Mouse (Mus musculus): ENCODE measurements around the gene March6. TPM values are rescaled to one million over a fixed set of nuclear protein-coding genes. Genes with fewer than 3 reads are reported as not detected.
A peak's percentile ranks its signal among the peaks of the same experiment; 100 is the strongest.

The March6 gene
- 40.7 and 42.2 TPM in 2 replicates for polyA plus RNA-seq (2012; ENCODE audit: insufficient read depth, insufficient read length, missing spikeins)

DNA sequence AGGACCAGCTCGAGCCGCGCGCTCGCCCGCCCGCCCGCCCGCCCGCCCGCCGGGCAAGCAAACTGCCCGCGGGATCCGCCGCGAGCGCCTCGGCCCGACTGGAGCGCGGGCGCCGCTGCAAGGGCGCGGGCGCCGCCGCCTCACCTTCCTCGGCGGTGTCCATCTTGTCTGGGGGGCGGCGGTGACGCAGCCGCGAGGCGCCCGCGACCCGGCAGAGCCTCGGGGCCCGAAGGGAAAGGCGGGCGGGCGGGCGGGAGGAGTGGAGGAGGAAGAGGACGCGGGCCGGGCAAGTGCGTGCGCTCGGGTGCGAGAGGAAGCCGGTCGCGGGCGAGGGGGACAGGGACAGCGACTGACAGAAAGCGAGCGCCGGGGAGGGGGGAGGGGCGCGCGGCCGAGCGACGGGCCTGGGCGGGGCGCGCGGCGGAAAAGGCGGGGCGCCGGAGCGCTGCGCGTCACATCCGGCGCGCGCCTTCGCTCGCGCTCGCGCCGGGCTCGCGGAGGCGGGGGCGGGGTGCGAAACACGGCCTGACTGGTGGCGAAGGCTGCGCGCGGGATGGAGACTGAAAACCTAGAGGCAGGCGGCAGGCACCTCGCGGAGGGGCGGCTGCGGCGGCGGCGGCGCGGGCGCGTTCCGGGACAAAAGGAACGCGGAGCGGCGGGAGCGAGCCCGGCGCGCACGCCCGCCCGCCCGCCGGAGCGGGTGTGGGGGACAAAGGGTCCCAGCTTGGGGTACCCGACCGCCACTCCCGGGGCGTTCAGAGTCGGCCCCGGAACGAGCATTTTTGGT lies at the start of gene March6:
March6 (minus strand) TSS at position 395 of the 787 bp plus-strand sequence.
- no peak for TF ChIP-seq POLR2A (IDR thresholded peaks at IDR 0.05; ENCODE audit: borderline replicate concordance, low read depth, low read length)
- no peak for TF ChIP-seq CTCF (IDR thresholded peaks at IDR 0.05; ENCODE audit: low read depth, low read length)
- H3K4me1 ChIP-seq (ENCODE audit: control insufficient read depth, insufficient read depth, low read length): peaks cover 31% of the 10 kb centered on the region
- peak within 1 kb of the TSS; percentile 78 for H3K27ac ChIP-seq (ENCODE audit: insufficient read depth, low read depth, low read length)
- H3K4me3 ChIP-seq (ENCODE audit: insufficient read depth, low read length): peak within 1 kb of the TSS; percentile 99

DNA sequence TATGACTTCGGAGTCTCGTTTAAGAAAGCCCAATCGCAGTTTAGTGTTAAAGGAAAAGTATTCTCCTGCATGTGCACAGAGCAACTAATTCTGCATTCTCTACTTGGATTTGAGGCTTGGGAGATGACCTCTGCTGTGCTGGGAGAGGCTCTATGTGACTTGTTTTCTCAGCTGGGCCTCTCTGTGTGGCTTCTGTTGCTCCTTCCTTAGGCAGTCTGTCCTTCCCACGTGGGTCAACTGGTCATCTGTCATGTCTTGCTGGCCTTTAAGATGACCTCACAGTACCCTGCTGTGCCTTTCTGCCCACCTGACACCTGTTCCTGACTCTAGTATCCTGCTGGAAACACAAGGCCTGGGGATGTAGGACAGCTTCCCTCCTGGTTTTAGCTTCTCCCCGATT lies 45.2 kb upstream of the March6 start:
- TF ChIP-seq CTCF (IDR thresholded peaks at IDR 0.05; ENCODE audit: low read depth, low read length): no peak
- no peak for TF ChIP-seq POLR2A (IDR thresholded peaks at IDR 0.05; ENCODE audit: borderline replicate concordance, low read depth, low read length)
- H3K27ac ChIP-seq (ENCODE audit: insufficient read depth, low read depth, low read length): no peak overlapping the region

DNA sequence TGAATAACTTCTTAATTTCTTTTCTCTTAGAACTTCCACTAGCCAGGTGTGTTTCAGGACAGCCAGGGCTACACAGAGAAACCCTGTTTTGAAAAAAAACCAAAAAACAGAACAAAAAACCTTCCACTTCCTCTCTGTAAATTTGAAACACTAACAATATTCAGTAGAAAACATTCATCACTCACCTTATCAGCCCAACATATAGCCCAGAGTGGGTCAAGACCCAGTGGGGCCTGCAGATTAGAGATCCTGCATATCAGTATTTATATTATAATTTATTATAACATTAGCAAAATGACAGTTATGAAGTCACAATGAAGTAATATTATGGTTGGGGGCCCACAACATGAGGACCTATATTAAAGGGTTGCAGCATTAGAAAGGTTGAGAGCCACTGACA lies 42.8 kb upstream of the March6 start:
- TF ChIP-seq CTCF (IDR thresholded peaks at IDR 0.05; ENCODE audit: low read depth, low read length) (no peak), POLR2A (IDR thresholded peaks at IDR 0.05; ENCODE audit: borderline replicate concordance, low read depth, low read length) (no peak)
- Histone ChIP-seq H3K4me3 (ENCODE audit: insufficient read depth, low read length) (no peak overlapping the region), H3K4me1 (ENCODE audit: control insufficient read depth, insufficient read depth, low read length) (peaks cover 24% of the 10 kb centered on the region), H3K27ac (ENCODE audit: insufficient read depth, low read depth, low read length) (no peak overlapping the region)

More for the DNA sequence above, 45.2 kb upstream of the March6 start:
- Histone ChIP-seq H3K4me3 (ENCODE audit: insufficient read depth, low read length) (no peak overlapping the region), H3K4me1 (ENCODE audit: control insufficient read depth, insufficient read depth, low read length) (peaks cover 17% of the 10 kb centered on the region)

DNA sequence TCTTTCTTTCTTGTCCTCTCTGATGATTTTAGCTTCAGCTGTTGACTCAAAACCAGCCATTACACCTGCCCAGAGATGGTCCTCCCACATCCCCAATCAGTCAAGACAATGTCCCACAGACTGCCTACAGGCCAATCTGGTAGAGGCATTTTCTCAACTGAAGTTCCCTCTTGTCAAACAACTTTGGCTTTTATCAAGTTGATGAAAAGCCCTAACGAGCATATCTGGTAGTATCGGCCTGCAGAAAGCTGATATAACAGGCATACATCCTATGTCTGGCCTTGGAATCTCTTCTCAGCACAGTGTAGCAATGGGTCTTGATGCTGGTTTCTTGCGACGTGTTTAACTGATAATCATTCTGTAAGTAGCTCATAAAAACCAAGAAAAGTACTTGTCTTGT lies 42.4 kb upstream of the March6 start:
- no peak for TF ChIP-seq POLR2A (IDR thresholded peaks at IDR 0.05; ENCODE audit: borderline replicate concordance, low read depth, low read length)
- TF ChIP-seq CTCF (IDR thresholded peaks at IDR 0.05; ENCODE audit: low read depth, low read length): no peak
- Histone ChIP-seq H3K27ac (ENCODE audit: insufficient read depth, low read depth, low read length) (no peak overlapping the region), H3K4me1 (ENCODE audit: control insufficient read depth, insufficient read depth, low read length) (peaks cover 24% of the 10 kb centered on the region), H3K4me3 (ENCODE audit: insufficient read depth, low read length) (no peak overlapping the region)

DNA sequence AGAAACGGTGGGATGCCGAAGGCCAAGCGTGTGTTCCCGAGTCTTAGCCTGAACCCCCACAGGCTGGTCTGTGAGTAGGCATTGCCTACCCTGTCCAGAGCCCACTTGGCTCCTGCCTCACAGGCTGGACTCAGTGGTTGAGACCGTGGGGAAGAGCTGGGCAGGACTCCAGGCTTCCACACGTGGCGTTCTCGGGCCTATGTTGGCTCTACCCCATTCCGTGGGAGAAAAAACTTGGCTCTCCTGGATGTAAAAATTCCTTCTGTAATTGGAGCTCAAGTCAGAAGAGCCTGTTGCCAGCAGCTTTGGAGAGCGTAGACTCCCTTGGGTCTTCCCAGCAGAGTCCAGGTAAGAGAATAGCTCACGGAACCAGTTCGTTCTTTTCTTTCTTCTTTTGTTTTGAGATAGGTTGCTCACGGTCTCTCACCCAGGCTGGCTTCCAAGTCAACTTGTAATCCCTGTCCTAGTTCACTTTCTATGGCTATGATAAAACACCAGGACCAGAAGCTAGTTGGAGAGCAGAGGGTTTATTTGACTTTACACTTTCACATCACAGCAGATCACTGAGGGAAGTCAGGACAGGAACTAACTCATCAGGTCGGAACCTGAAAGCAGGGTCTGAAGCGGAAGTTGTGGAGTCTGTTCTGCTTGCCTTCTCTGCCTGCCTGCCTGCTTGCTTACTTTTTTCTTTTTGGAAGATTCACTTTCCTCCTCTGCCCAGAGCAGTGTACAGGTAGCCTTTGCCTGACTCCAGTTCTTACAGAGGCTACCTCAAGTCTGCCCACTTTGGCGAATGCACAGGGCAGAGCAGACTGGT lies 41.3 kb upstream of the March6 start:
- H3K4me3 ChIP-seq (ENCODE audit: insufficient read depth, low read length): no peak overlapping the region
- H3K4me1 ChIP-seq (ENCODE audit: control insufficient read depth, insufficient read depth, low read length): peaks cover 30% of the 10 kb centered on the region
- H3K27ac ChIP-seq (ENCODE audit: insufficient read depth, low read depth, low read length): peak overlapping the region; percentile 22
- TF ChIP-seq CTCF (IDR thresholded peaks at IDR 0.05; ENCODE audit: low read depth, low read length) (no peak), POLR2A (IDR thresholded peaks at IDR 0.05; ENCODE audit: borderline replicate concordance, low read depth, low read length) (no peak)

DNA sequence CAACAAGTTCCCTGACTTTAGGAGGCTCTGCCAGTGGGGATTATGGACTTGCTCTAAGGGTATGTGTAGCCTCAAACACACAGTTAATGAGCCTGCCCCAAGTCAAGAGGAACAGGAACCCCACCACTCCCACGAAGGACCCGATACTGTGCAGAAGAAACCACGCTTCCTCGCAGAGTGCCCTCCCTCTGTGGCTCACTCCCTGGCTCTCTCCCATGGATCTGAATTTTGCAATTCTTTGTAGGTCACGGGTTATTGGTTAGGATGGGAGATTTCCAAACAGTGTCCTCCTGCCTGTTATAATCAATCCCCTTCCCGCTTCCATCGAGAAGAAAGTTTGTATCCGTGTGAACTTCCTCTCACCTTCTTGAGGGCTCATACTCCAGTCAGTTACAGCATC lies 40.1 kb upstream of the March6 start:
- Histone ChIP-seq H3K4me1 (ENCODE audit: control insufficient read depth, insufficient read depth, low read length) (peaks cover 35% of the 10 kb centered on the region), H3K4me3 (ENCODE audit: insufficient read depth, low read length) (no peak overlapping the region), H3K27ac (ENCODE audit: insufficient read depth, low read depth, low read length) (no peak overlapping the region)
- TF ChIP-seq POLR2A (IDR thresholded peaks at IDR 0.05; ENCODE audit: borderline replicate concordance, low read depth, low read length) (no peak), CTCF (IDR thresholded peaks at IDR 0.05; ENCODE audit: low read depth, low read length) (no peak)

DNA sequence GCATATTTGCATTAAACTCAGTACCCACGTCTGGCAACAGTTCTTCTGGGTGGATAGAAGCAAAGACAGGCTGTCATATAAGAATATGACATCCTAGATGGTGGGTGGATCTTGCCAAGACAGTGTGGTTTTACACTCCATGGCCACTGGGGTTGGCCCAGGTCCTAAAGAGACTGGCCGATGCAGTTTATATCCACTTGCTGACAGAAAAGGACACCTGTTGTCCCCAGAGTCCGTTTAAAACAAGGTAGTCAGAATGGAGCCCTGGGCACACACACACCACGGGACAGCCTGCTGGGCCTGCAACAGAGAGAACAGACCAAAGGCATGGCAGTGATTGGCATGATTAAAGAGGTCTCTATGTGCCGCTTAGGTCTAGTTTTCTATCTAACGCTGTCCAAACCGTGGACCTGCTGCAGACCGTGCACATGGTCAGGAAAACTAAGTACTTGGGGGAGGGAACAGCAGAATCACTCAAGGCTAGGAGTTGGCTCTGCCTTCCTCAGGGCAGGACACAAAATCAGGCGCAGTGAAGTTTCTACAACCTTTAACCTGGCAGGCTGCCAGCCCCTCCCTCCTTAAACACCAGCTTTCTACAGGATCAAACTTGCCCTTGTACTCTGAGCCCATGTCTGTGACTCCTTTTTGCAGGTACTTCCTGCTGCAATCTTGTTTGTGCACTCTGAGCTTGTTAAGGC lies 38.6 kb upstream of the March6 start:
- TF ChIP-seq CTCF (IDR thresholded peaks at IDR 0.05; ENCODE audit: low read depth, low read length): no peak
- no peak for TF ChIP-seq POLR2A (IDR thresholded peaks at IDR 0.05; ENCODE audit: borderline replicate concordance, low read depth, low read length)
- Histone ChIP-seq H3K4me3 (ENCODE audit: insufficient read depth, low read length) (no peak overlapping the region), H3K27ac (ENCODE audit: insufficient read depth, low read depth, low read length) (no peak overlapping the region), H3K4me1 (ENCODE audit: control insufficient read depth, insufficient read depth, low read length) (peaks cover 48% of the 10 kb centered on the region)

DNA sequence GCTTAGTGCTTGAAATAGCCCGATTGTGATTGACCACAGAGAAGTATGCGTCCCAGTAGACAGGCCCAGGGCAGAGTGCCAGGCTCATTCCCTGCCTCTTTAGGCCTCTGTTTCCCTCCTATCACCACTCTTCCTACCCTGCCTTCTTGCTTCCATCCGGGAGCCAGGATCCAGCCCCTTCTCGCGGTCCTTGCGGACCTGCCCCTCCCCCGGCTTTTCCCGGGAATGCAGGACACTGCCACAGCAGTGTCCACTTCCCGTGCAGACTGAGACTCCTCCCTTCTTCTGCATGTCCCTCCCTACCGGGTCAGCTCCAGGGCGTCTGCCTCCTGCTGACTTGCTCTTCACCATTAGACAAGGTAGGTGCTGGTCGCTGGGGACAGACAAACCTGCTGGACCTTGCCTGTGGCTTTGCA lies 37.7 kb upstream of the March6 start:
- no peak overlapping the region for H3K4me3 ChIP-seq (ENCODE audit: insufficient read depth, low read length)

DNA sequence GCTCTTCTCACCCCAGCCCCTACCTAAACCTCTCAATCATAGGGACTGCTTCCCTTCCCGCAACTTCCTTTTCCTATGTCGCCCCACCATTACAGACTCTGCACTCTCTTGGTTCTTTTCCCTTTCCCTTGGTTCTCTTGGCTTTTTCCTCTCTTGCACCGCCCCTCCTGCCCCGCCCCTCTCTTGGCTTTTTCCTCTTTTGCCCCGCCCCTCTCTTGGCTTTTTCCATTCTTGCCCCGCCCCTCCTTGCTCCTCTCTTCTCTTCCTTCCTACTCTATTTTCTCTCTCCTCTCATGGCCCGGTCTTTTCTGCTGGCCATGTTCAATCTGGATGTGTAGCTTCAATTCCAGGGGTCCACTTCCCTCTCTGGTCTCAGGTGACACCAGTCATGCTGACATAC lies 36.6 kb upstream of the March6 start:
- peaks cover 50% of the 10 kb centered on the region for H3K4me1 ChIP-seq (ENCODE audit: control insufficient read depth, insufficient read depth, low read length)

More for the DNA sequence above, 37.7 kb upstream of the March6 start:
- Histone ChIP-seq H3K4me1 (ENCODE audit: control insufficient read depth, insufficient read depth, low read length) (peaks cover 52% of the 10 kb centered on the region), H3K27ac (ENCODE audit: insufficient read depth, low read depth, low read length) (no peak overlapping the region)
- TF ChIP-seq CTCF (IDR thresholded peaks at IDR 0.05; ENCODE audit: low read depth, low read length) (no peak), POLR2A (IDR thresholded peaks at IDR 0.05; ENCODE audit: borderline replicate concordance, low read depth, low read length) (no peak)

More for the DNA sequence above, 36.6 kb upstream of the March6 start:
- TF ChIP-seq CTCF (IDR thresholded peaks at IDR 0.05; ENCODE audit: low read depth, low read length): no peak
- TF ChIP-seq POLR2A (IDR thresholded peaks at IDR 0.05; ENCODE audit: borderline replicate concordance, low read depth, low read length): no peak
- Histone ChIP-seq H3K4me3 (ENCODE audit: insufficient read depth, low read length) (no peak overlapping the region), H3K27ac (ENCODE audit: insufficient read depth, low read depth, low read length) (no peak overlapping the region)
